Mouse (Mus musculus) cerebellum, adult 2 months (tissue): ENCODE measurements around the gene Hist1h2bh. TPM values are rescaled to one million over a fixed set of nuclear protein-coding genes. Genes with fewer than 3 reads are reported as not detected.
A peak's percentile ranks its signal among the peaks of the same experiment; 100 is the strongest.

ENCODE experiments used
- DNase-seq, 2 experiments: peaks; one replicate each; pipeline ENCODE4 v3.0.0; 2021
- H3K27ac ChIP-seq: fragments of 200-500 bp; 2 replicates; pipeline ENCODE4 v1.5.1; 2012; ENCODE audit warnings: low read length, control low read depth, inconsistent platforms; ENCODE audit not compliant: insufficient read depth
- H3K27me3 ChIP-seq: fragments of 200-500 bp; 2 replicates; pipeline ENCODE4 v1.6.1; 2012; ENCODE audit warnings: inconsistent platforms, mild to moderate bottlenecking, low read length, moderate library complexity; ENCODE audit not compliant: control insufficient read depth, insufficient read depth
- H3K4me1 ChIP-seq: fragments of 200-500 bp; 2 replicates; pipeline ENCODE4 v1.6.1; 2011; ENCODE audit warnings: low read length; ENCODE audit not compliant: control insufficient read depth, insufficient read depth
- H3K4me3 ChIP-seq: fragments of 200-500 bp; replicated peaks from 2 replicates; pipeline ENCODE3; 2011; ENCODE audit warnings: mild to moderate bottlenecking, low read depth, low read length, control low read depth; ENCODE audit not compliant: insufficient read depth
- CTCF ChIP-seq: fragments of 200-500 bp; IDR thresholded peaks from 2 replicates; pipeline ENCODE4 v1.5.1; 2011; ENCODE audit warnings: low read depth, mild to moderate bottlenecking, control low read depth, low read length, moderate library complexity, borderline replicate concordance; ENCODE audit not compliant: insufficient read depth
- POLR2A ChIP-seq: fragments of 200-500 bp; IDR thresholded peaks from 2 replicates; pipeline ENCODE4 v1.6.1; 2011; ENCODE audit warnings: low read length, control low read depth, borderline replicate concordance; ENCODE audit not compliant: insufficient read depth
- WGBS: fragments of 180-500 bp; shearing (Covaris S2); methylation state at CpG from one replicate; pipeline ENCODE4 v1.1.7; 2018; 5-methylcytosine and 5-hydroxymethylcytosine counted together
- polyA plus RNA-seq: library from polyadenylated mRNA; depleted of rRNA; stranded (reverse); fragments of >200 nt; gene quantifications from 2 replicates; pipeline ENCODE4 v1.2.3, GENCODE M21; 2012

Hist1h2bh gene
- polyA plus RNA-seq, 1 experiment: 0.34 TPM

- DNase-seq: peak; percentile 76 to 79
- 2% methylated on average over 10 of the region's 10 CpGs for WGBS
- H3K4me1 ChIP-seq: no peaks in the 10 kb centered on the region
- TF ChIP-seq POLR2A (no peak), CTCF (no peak)
- no peak overlapping the region for H3K27ac ChIP-seq
- peak overlapping the region; percentile 42 for H3K4me3 ChIP-seq
- H3K27me3 ChIP-seq: no peaks in the 10 kb centered on the region
Measured at GRCm38 (mm10) chr13:23519416-23519815, 23.8 kb downstream of the Hist1h2bh start.

- 0% methylated on average over 6 of the region's 6 CpGs for WGBS
- Histone ChIP-seq H3K4me1 (no peaks in the 10 kb centered on the region), H3K4me3 (peak overlapping the region; percentile 18), H3K27ac (no peak overlapping the region), H3K27me3 (no peaks in the 10 kb centered on the region)
- DNase-seq: peak; percentile 75 to 81
- TF ChIP-seq CTCF (no peak), POLR2A (no peak)
Measured at GRCm38 (mm10) chr13:23518885-23519284, 24.3 kb downstream of the Hist1h2bh start.

GRCm38 (mm10) chr13:23518295-23518603 lies 24.9 kb downstream of the Hist1h2bh start:
- H3K4me1 ChIP-seq: no peaks in the 10 kb centered on the region
- H3K27me3 ChIP-seq: no peaks in the 10 kb centered on the region
- no peak overlapping the region for H3K27ac ChIP-seq
- H3K4me3 ChIP-seq: peak overlapping the region; percentile 48
- under 1% methylated on average over 6 of the region's 6 CpGs for WGBS
- DNase-seq: no peak
- TF ChIP-seq POLR2A: no peak
- no peak for TF ChIP-seq CTCF

GRCm38 (mm10) chr13:23517603-23518294 lies 25.4 kb downstream of the Hist1h2bh start:
- Histone ChIP-seq H3K27ac (no peak overlapping the region), H3K27me3 (no peaks in the 10 kb centered on the region), H3K4me3 (peak overlapping the region; percentile 63), H3K4me1 (no peaks in the 10 kb centered on the region)
- peak; percentile 83 to 92 for DNase-seq
- under 1% methylated on average over 27 of the region's 27 CpGs for WGBS
- TF ChIP-seq CTCF: no peak
- TF ChIP-seq POLR2A: no peak

GRCm38 (mm10) chr13:23516822-23517602 lies 26.2 kb downstream of the Hist1h2bh start:
- H3K27me3 ChIP-seq: no peaks in the 10 kb centered on the region
- TF ChIP-seq POLR2A (no peak), CTCF (no peak)
- WGBS: under 1% methylated on average over 19 of the region's 19 CpGs
- DNase-seq: peak; percentile 74 to 82
- peak overlapping the region; percentile 63 for H3K4me3 ChIP-seq
- no peaks in the 10 kb centered on the region for H3K4me1 ChIP-seq
- no peak overlapping the region for H3K27ac ChIP-seq

GRCm38 (mm10) chr13:23515826-23516620 lies 27.2 kb downstream of the Hist1h2bh start:
- DNase-seq: no peak
- Histone ChIP-seq H3K4me1 (no peaks in the 10 kb centered on the region), H3K27ac (no peak overlapping the region), H3K4me3 (peak overlapping the region; percentile 38), H3K27me3 (no peaks in the 10 kb centered on the region)
- TF ChIP-seq POLR2A (no peak), CTCF (no peak)
- WGBS: 56% methylated on average over 15 of the region's 15 CpGs

- no peak overlapping the region for H3K27ac ChIP-seq
- no peaks in the 10 kb centered on the region for H3K4me1 ChIP-seq
- DNase-seq: no peak
- no peak overlapping the region for H3K4me3 ChIP-seq
- TF ChIP-seq POLR2A (no peak), CTCF (no peak)
- 85% methylated on average over 5 of the region's 5 CpGs for WGBS
- H3K27me3 ChIP-seq: no peaks in the 10 kb centered on the region
Measured at GRCm38 (mm10) chr13:23515281-23515680, 27.9 kb downstream of the Hist1h2bh start.
